Mouse (Mus musculus) adrenal gland, postnatal 14 days (tissue): Measurements from ENCODE around the gene Pramel4. TPM values are rescaled to one million over a fixed set of nuclear protein-coding genes. Genes with fewer than 3 reads are reported as not detected.
"Not testable (repeated sequence)": the region's sequence is repeated elsewhere in the genome, so short reads cannot be mapped to it uniquely, and the experiment has no call there.

Source experiments
- DNase-seq: peaks from one replicate; pipeline ENCODE4 v3.0.0; 2021; ENCODE audit warnings: mixed read lengths
- long read RNA-seq, 2 experiments: library from polyadenylated mRNA; stranded (forward); transcript quantifications; one replicate each; pipeline ENCODE4 v2.0.0; 2021
- total RNA-seq: library from RNA; stranded (reverse); gene quantifications from 2 replicates; pipeline ENCODE4 v1.2.3, GENCODE M21; 2021

Pramel4 gene
- total RNA-seq = not detected in 2 replicates
- long read RNA-seq, experiment 1 = 0 reads
- long read RNA-seq, experiment 2 = 0 reads

GRCm38 (mm10) chr4:144058826-144059225, at the start of gene Pramel4:
TSS of gene Pramel4 (plus strand) at chr4:144059126.
- DNase-seq = not testable (repeated sequence)

GRCm38 (mm10) chr4:144106174-144106573, 47.2 kb downstream of the Pramel4 start, which contains the start of gene Gm13102:
TSS of gene Gm13102 (plus strand) at chr4:144106474.
- not testable (repeated sequence) for DNase-seq

Other genes starting within 250 kb of the Pramel4 start
- gene Gm13084, start 243.0 kb upstream of the Pramel4 start, total RNA-seq = not detected in 2 replicates
- gene Gm13103, start 212.6 kb upstream of the Pramel4 start, total RNA-seq = not detected in 2 replicates
- gene Pramef6, start 158.7 kb upstream of the Pramel4 start, total RNA-seq = not detected in 2 replicates
- gene Pramef25, start 108.1 kb upstream of the Pramel4 start, total RNA-seq = not detected in 2 replicates
- not detected in 2 replicates for gene Gm13101, start 92.2 kb upstream of the Pramel4 start, total RNA-seq
- not detected in 2 replicates for gene Pramef17, start 64.8 kb upstream of the Pramel4 start, total RNA-seq
- gene Gm13102, start 47.3 kb downstream of the Pramel4 start, total RNA-seq = not detected in 2 replicates
- not detected in 2 replicates for gene Oog3, start 103.5 kb downstream of the Pramel4 start, total RNA-seq
- gene Oog2, start 131.6 kb downstream of the Pramel4 start, total RNA-seq = not detected in 2 replicates
- not detected in 2 replicates for gene C87977, start 154.2 kb downstream of the Pramel4 start, total RNA-seq
- gene Pramel5, start 221.4 kb downstream of the Pramel4 start, total RNA-seq = not detected in 2 replicates